Mouse (Mus musculus) heart, embryonic 12.5 days (tissue): ENCODE measurements at regions not wholly inside any gene's neighbourhood (a gene's known extent, or its start where the extent isn't known, plus 50 kb on each side); places are given as distances from the start of the nearest gene placed in this dataset.

Experiments
- ATAC-seq: fragments of 200-750 bp; cut with Nextera tagmentation; 2 replicates; pipeline ENCODE4 v1.8.0; 2017; ENCODE audit warnings: moderate TSS enrichment, moderate library complexity; ENCODE audit not compliant: insufficient number of reproducible peaks, low FRiP score
- H3K27ac ChIP-seq: fragments of 300-500 bp; sonication (generic); 2 replicates; pipeline ENCODE4 v1.5.1; 2016; ENCODE audit warnings: mild to moderate bottlenecking, moderate library complexity; ENCODE audit not compliant: poor library complexity, severe bottlenecking
- H3K27me3 ChIP-seq: fragments of 300-500 bp; sonication (generic); replicated peaks from 2 replicates; pipeline ENCODE4 v1.6.1; 2016; ENCODE audit warnings: mild to moderate bottlenecking, moderate library complexity
- H3K36me3 ChIP-seq: fragments of 300-500 bp; sonication (generic); 2 replicates; pipeline ENCODE4 v1.6.1; 2016; ENCODE audit warnings: mild to moderate bottlenecking, moderate library complexity
- H3K4me1 ChIP-seq: fragments of 300-500 bp; sonication (generic); replicated peaks from 2 replicates; pipeline ENCODE4 v1.6.1; 2016; ENCODE audit warnings: mild to moderate bottlenecking
- H3K4me2 ChIP-seq: fragments of 300-500 bp; sonication (generic); 2 replicates; pipeline ENCODE4 v1.6.1; 2016; ENCODE audit warnings: mild to moderate bottlenecking, moderate library complexity
- H3K4me3 ChIP-seq: fragments of 300-500 bp; sonication (generic); 2 replicates; pipeline ENCODE4 v1.5.1; 2016; ENCODE audit warnings: mild to moderate bottlenecking
- H3K9ac ChIP-seq: fragments of 300-500 bp; sonication (generic); 2 replicates; pipeline ENCODE4 v1.6.1; 2016; ENCODE audit warnings: mild to moderate bottlenecking, moderate library complexity
- H3K9me3 ChIP-seq: fragments of 300-500 bp; sonication (generic); replicated peaks from 2 replicates; pipeline ENCODE4 v1.6.1; 2016; ENCODE audit warnings: mild to moderate bottlenecking, moderate library complexity
- WGBS: fragments of 180-500 bp; shearing (Covaris S2); methylation state at CpG from one replicate; pipeline ENCODE4 v1.1.7; 2016; 5-methylcytosine and 5-hydroxymethylcytosine counted together

GRCm38 (mm10) chr7:94798101-94798500, 1372.9 kb upstream of the Tenm4 start:
- no peaks in the 10 kb centered on the region for H3K9me3 ChIP-seq
- no peaks in the 10 kb centered on the region for H3K27me3 ChIP-seq
- ATAC-seq, result no peak
- H3K36me3 ChIP-seq, result no peaks in the 10 kb centered on the region
- peaks cover 5% of the 10 kb centered on the region for H3K4me1 ChIP-seq
- no peak overlapping the region for H3K9ac ChIP-seq
- no peak overlapping the region for H3K4me3 ChIP-seq
- H3K4me2 ChIP-seq, result peak overlapping the region; percentile 49
- no peak overlapping the region for H3K27ac ChIP-seq
- 13% methylated on average over 9 of the region's 9 CpGs for WGBS

DNA sequence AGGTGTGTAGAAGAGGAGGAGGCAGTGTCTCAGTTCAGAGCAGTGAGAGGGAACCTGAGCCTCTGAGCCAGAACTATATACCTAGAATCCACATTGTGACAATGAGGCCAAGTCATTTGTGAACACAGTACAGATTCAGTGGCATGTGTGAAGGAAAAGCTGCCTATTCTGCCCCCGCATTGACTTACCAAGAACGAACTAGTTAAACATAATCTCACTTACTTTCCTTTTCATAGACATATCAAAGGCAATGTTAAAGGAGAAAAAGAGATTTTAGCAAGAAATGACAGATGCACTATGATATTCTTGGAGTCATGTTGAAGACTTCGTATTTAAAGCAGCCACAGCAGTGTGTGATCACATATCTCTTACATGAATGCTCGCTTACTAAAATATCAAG, 1329.8 kb upstream of the Tenm4 start:
- Histone ChIP-seq H3K9ac (no peak overlapping the region), H3K36me3 (no peaks in the 10 kb centered on the region), H3K27ac (no peak overlapping the region), H3K27me3 (no peaks in the 10 kb centered on the region), H3K9me3 (no peaks in the 10 kb centered on the region), H3K4me2 (no peak overlapping the region), H3K4me1 (no peaks in the 10 kb centered on the region), H3K4me3 (no peak overlapping the region)
- WGBS, result 77% methylated on average over 4 of the region's 4 CpGs
- ATAC-seq, result no peak

DNA sequence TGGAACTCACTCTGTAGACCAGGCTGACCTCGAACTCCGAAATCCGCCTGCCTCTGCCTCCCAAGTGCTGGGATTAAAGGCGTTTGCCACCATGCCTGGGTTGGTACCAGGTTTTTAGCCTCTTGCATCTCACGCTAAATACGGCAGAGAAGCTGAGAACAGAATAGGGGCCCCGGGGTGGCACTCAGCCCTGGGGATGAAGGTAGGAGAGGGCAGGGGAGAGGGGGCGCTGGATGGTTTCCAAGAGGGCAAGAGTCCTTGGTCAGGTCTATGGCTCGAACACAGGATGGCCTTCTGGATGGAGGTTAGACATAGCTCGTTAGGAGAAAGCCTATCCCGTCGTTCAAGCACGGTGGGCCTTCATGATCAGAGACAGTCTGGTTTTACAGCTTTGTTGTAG, 1319.7 kb upstream of the Tenm4 start:
- Histone ChIP-seq H3K9ac (no peak overlapping the region), H3K36me3 (no peaks in the 10 kb centered on the region), H3K27ac (no peak overlapping the region), H3K4me2 (no peak overlapping the region), H3K9me3 (no peaks in the 10 kb centered on the region), H3K4me3 (no peak overlapping the region), H3K27me3 (no peaks in the 10 kb centered on the region), H3K4me1 (no peaks in the 10 kb centered on the region)
- no peak for ATAC-seq
- 82% methylated on average over 13 of the region's 13 CpGs for WGBS

DNA sequence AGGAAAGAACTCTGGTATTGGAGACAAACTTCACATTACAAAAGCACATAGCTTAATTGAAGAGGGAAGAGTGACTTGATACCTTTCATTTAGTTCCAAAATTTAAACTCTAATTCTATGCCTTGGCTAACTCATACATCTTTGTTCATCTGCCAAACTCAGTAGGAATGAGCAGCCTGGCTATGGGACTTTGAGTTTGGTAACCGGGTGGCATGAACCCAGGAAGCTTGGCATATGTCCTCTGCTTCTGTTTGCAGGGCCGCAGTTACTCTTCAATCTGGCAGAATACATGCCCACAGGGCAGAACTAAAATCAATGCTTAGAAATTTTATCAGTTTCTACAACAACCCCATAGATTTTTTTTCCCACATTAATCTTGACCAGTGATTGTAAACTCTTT, 1314.4 kb upstream of the Tenm4 start:
- 88% methylated on average over 2 of the region's 2 CpGs for WGBS
- Histone ChIP-seq H3K27me3 (no peaks in the 10 kb centered on the region), H3K4me1 (no peaks in the 10 kb centered on the region), H3K4me3 (no peak overlapping the region), H3K36me3 (no peaks in the 10 kb centered on the region), H3K27ac (no peak overlapping the region), H3K4me2 (no peak overlapping the region), H3K9me3 (no peaks in the 10 kb centered on the region), H3K9ac (no peak overlapping the region)
- no peak for ATAC-seq

GRCm38 (mm10) chr7:94890711-94891430, 1280.2 kb upstream of the Tenm4 start:
- no peak overlapping the region for H3K4me2 ChIP-seq
- ATAC-seq, result no peak
- no peaks in the 10 kb centered on the region for H3K9me3 ChIP-seq
- no peaks in the 10 kb centered on the region for H3K36me3 ChIP-seq
- H3K4me3 ChIP-seq, result no peak overlapping the region
- H3K27ac ChIP-seq, result no peak overlapping the region
- H3K4me1 ChIP-seq, result no peaks in the 10 kb centered on the region
- WGBS, result 67% methylated on average over 2 of the region's 2 CpGs
- H3K27me3 ChIP-seq, result no peaks in the 10 kb centered on the region
- H3K9ac ChIP-seq, result no peak overlapping the region

DNA sequence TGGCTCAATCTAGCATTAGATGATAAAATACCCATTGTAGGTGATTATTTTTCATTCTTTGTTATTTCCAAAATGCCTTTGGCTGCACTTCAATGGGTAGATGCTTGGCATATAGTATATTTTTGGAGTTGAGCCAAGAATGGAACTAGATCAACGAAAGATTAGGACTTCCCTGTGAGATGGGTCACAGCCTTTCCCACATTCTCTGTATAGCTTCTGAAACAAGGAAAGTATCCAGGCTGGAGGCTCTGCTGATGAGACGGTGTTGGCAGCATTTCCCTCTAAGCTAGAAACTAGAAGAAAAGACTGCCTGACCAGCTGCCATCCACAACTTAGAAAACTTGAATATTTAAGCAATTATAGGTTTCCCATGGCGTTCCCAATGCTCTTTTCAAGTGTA, 1273.0 kb upstream of the Tenm4 start:
- no peaks in the 10 kb centered on the region for H3K27me3 ChIP-seq
- no peak overlapping the region for H3K27ac ChIP-seq
- no peaks in the 10 kb centered on the region for H3K36me3 ChIP-seq
- no peak overlapping the region for H3K9ac ChIP-seq
- no peak overlapping the region for H3K4me2 ChIP-seq
- ATAC-seq, result no peak
- H3K9me3 ChIP-seq, result no peaks in the 10 kb centered on the region
- H3K4me1 ChIP-seq, result no peaks in the 10 kb centered on the region
- 67% methylated on average over 3 of the region's 3 CpGs for WGBS
- H3K4me3 ChIP-seq, result no peak overlapping the region

- Histone ChIP-seq H3K9me3 (no peaks in the 10 kb centered on the region), H3K4me1 (no peaks in the 10 kb centered on the region), H3K9ac (no peak overlapping the region), H3K4me2 (no peak overlapping the region), H3K27ac (no peak overlapping the region), H3K27me3 (no peaks in the 10 kb centered on the region), H3K4me3 (no peak overlapping the region), H3K36me3 (no peaks in the 10 kb centered on the region)
- 70% methylated on average over 3 of the region's 3 CpGs for WGBS
- no peak for ATAC-seq
These were observed 1244.4 kb upstream of the Tenm4 start for GRCm38 (mm10) chr7:94926547-94927123.

DNA sequence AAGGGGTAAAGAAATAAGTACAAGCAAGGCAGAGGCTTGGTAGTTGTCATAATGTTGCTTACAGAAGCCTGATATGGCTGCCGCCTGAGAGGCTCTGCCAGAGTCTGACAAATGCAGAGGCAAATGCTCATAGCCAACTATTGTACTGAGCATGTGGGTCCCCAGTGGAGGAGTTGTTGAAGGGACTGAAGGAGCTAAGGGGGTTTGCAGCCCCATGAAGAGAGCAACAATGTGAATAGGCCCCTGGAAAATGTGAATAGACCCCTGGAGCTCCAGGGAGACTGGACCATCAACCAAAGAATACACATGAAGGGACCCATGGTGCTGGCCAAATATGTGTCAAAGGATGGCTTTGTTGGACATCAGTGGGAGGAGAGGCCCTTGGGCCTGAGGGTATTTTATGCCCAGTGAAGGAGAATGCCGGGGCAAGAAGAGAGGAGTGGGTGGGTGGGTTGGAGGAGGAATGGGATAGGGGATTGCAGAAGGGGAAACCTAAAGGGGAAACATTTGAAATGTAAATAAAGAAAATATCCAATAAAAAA, 1207.2 kb upstream of the Tenm4 start:
- no peak overlapping the region for H3K9ac ChIP-seq
- no peaks in the 10 kb centered on the region for H3K27me3 ChIP-seq
- no peak for ATAC-seq
- no peak overlapping the region for H3K27ac ChIP-seq
- H3K36me3 ChIP-seq, result no peaks in the 10 kb centered on the region
- H3K9me3 ChIP-seq, result no peaks in the 10 kb centered on the region
- WGBS, result 75% methylated on average over 2 of the region's 2 CpGs
- no peaks in the 10 kb centered on the region for H3K4me1 ChIP-seq
- no peak overlapping the region for H3K4me3 ChIP-seq
- H3K4me2 ChIP-seq, result no peak overlapping the region

- H3K4me1 ChIP-seq, result no peaks in the 10 kb centered on the region
These were observed 1203.4 kb upstream of the Tenm4 start for GRCm38 (mm10) chr7:94967601-94968000.

DNA sequence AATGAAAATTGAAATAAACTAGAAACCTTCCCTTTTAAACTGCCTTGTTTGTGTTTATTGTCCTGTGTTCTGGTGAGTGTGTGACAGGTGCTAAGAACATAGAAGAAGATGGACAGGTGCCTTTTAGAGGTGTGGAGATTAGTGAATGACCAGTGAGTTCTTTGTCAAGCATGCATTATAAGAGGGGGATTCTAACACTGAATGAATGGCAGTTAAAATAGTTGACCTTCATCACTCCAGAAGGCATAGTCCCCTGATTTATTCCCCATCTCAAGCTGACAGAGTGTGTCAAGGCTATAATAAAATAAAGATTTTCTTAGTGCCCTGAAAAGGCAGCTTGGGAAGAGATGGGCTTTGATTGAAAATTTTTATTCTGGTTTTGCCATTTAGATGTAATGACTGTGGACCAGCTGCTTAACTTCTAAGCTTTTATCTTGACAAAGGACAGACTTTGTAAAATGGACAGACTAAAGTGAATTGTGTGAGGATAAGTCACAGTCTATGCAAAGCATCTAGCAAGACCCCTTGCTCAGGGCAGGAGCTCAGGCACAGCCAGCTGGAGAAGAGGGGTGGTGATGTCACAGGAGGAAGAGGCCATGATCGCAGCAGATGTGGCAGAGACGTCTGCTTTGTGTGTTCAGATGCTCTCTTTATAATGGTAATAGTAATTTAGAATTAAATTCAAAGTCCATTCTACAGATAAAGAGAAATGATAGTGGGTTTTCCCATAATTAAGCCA, 1195.8 kb upstream of the Tenm4 start:
- Histone ChIP-seq H3K36me3 (no peaks in the 10 kb centered on the region), H3K4me1 (no peaks in the 10 kb centered on the region), H3K9me3 (no peaks in the 10 kb centered on the region), H3K9ac (no peak overlapping the region), H3K4me2 (no peak overlapping the region), H3K4me3 (no peak overlapping the region), H3K27me3 (no peaks in the 10 kb centered on the region), H3K27ac (no peak overlapping the region)
- ATAC-seq, result no peak
- 70% methylated on average over 2 of the region's 2 CpGs for WGBS

More at GRCm38 (mm10) chr7:94967601-94968000, 1203.4 kb upstream of the Tenm4 start:
- no peak overlapping the region for H3K4me3 ChIP-seq
- no peak overlapping the region for H3K4me2 ChIP-seq
- H3K27ac ChIP-seq, result no peak overlapping the region
- H3K9ac ChIP-seq, result no peak overlapping the region
- no peaks in the 10 kb centered on the region for H3K27me3 ChIP-seq
- no peaks in the 10 kb centered on the region for H3K9me3 ChIP-seq
- H3K36me3 ChIP-seq, result no peaks in the 10 kb centered on the region
- ATAC-seq, result no peak

DNA sequence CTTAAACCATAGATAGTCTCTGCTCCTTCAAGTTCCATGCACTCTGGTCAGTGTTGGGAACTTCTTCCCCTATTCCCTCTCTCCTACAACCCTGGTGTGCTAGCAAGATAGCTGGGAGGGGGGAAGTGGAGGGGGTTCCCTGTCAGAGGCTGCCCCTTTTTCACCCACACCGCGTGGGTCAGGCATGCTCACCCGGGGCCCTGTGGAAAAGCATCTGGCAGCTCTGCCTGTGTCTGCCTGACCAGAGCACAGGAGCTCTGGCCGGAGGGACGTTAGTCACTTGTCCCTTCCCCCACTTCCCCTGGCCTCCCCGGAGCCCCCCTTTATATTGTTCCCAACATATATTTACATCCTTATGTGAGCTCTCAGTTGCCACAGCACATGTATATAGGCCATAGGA, 1174.8 kb upstream of the Tenm4 start:
- no peaks in the 10 kb centered on the region for H3K27me3 ChIP-seq
- no peak overlapping the region for H3K9ac ChIP-seq
- 73% methylated on average over 6 of the region's 6 CpGs for WGBS
- H3K36me3 ChIP-seq, result no peaks in the 10 kb centered on the region
- no peak for ATAC-seq
- H3K27ac ChIP-seq, result no peak overlapping the region
- no peak overlapping the region for H3K4me2 ChIP-seq
- no peaks in the 10 kb centered on the region for H3K4me1 ChIP-seq
- H3K9me3 ChIP-seq, result no peaks in the 10 kb centered on the region
- H3K4me3 ChIP-seq, result no peak overlapping the region
